ENCODE assay signal across 10 mouse cellular contexts in the genomic region with DNA sequence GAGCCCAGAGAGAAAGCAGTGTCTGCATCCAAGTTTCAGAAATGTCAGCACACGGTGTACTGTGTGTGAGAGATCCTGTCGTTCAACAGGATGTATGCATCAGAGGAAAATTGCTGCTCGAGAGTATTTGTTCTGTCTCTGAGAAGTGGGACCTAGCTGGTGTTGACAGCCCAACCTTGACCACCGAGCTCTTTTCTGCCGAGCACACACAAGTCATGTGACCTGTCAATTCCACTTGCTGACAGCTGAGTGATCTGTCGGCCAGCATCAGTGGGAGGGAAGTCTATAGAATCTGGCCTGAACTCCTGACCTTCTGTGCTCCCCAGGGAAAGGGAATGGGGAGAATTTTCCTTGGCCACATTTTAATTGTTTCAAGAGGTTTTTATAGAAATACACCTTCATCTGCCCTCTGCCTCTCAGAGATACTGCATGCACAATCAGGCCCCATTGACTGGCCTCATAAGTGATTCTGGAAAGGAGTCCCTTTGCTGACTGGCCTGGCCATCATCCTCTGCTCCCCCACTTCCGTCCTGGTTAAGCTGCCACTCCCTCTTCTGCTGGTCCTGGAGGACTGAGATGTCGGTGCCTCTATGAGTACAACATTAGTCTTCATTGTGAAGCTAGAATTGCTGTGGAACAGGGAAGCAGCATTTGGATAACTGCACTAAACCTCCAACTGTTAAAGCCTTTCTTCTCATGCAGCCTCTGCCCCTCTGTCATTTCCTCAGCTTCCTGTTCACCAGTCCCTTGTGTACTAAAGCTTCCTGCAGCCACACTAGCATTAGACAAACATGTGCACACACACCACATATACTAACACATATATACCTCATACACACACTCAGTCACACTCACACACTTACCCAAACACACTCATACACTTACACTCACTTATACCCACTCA. TPM values are rescaled to one million over a fixed set of nuclear protein-coding genes. Genes with fewer than 3 reads are reported as not detected.
DNase-seq lines count a peak whose midpoint lies in the region; ATAC-seq lines count a peak whose summit lies in the region.
"Had no signal": no experiment of that assay in that cellular context is flagged by ENCODE, and none has a peak within 500 bp of the region (broad histone marks: within the 10 kb centered on the region; RNA-seq: fewer than 3 reads in every experiment).

No protein-coding gene starts in this region.

- H3K36me3 ChIP-seq in heart, embryonic 10.5 days, result peaks cover 9% of the 10 kb centered on the region; the same call in 1 of the 2 replicates
- peaks cover 51% of the 10 kb centered on the region for H3K36me3 ChIP-seq in neural tube, embryonic 13.5 days
- peaks cover 16% of the 10 kb centered on the region for H3K36me3 ChIP-seq in neural tube, embryonic 15.5 days
- H3K36me3 ChIP-seq in liver, embryonic 12.5 days, result no peaks in the 10 kb centered on the region
- peaks cover 2% of the 10 kb centered on the region; the same call in 1 of the 2 replicates for H3K36me3 ChIP-seq in splenic B cell, adult 2 months (ENCODE audit: control insufficient read depth, insufficient read depth, low read length, poor library complexity, severe bottlenecking)

- intact Hi-C loops in left cerebral cortex, postnatal 25 days (cut with DNase I), result no loop called here

- no peak for ATAC-seq in neural tube, embryonic 13.5 days (ENCODE audit: low read depth)
- no peak for ATAC-seq in neural tube, embryonic 15.5 days (ENCODE audit: low FRiP score)
- ATAC-seq in liver, embryonic 12.5 days, result peak; percentile 54

- 6% methylated on average over 8 of the region's 8 CpGs for WGBS in heart, embryonic 10.5 days
- WGBS in neural tube, embryonic 13.5 days, result 48% methylated on average over 8 of the region's 8 CpGs
- 43% methylated on average over 8 of the region's 8 CpGs for WGBS in neural tube, embryonic 15.5 days
- WGBS in liver, embryonic 12.5 days (ENCODE audit: insufficient replicate concordance), result 31% methylated on average over 8 of the region's 8 CpGs

- H3K27ac ChIP-seq in heart, embryonic 10.5 days, result peak overlapping the region; percentile 79
- peak overlapping the region; percentile 28; the same call in 1 of the 2 replicates for H3K27ac ChIP-seq in neural tube, embryonic 13.5 days (replicated peaks)
- no peak overlapping the region for H3K27ac ChIP-seq in neural tube, embryonic 15.5 days (replicated peaks)
- no peak overlapping the region for H3K27ac ChIP-seq in liver, embryonic 12.5 days

- peaks cover 60% of the 10 kb centered on the region for H3K4me1 ChIP-seq in heart, embryonic 10.5 days
- H3K4me1 ChIP-seq in neural tube, embryonic 13.5 days (replicated peaks), result peaks cover 22% of the 10 kb centered on the region
- H3K4me1 ChIP-seq in neural tube, embryonic 15.5 days, result peaks cover 17% of the 10 kb centered on the region
- H3K4me1 ChIP-seq in liver, embryonic 12.5 days, result no peaks in the 10 kb centered on the region; the same call in 1 of the 2 replicates

- DNase-seq in heart, embryonic 10.5 days (ENCODE audit: low spot score), result peak; percentile 90
- no peak for DNase-seq in heart, adult 8-10 months (ENCODE audit: low spot score)
- peak; percentile 40 for DNase-seq in splenic B cell, adult 2 months (ENCODE audit: low read depth, low spot score)
- no peak for DNase-seq in right cerebral cortex, postnatal 36 days (ENCODE audit: low spot score in 2 of 2)
- no peak for DNase-seq in left cerebral cortex, postnatal 25 days (ENCODE audit: low spot score in 2 of 2)
- DNase-seq: kidney, postnatal 36 days; thymus, adult 2 months had no signal

- no peaks in the 10 kb centered on the region for H3K27me3 ChIP-seq in heart, embryonic 10.5 days (ENCODE audit: insufficient read depth, poor library complexity, severe bottlenecking)
- H3K27me3 ChIP-seq in neural tube, embryonic 13.5 days, result no peaks in the 10 kb centered on the region
- H3K27me3 ChIP-seq in neural tube, embryonic 15.5 days (replicated peaks), result no peaks in the 10 kb centered on the region
- no peaks in the 10 kb centered on the region for H3K27me3 ChIP-seq in liver, embryonic 12.5 days (replicated peaks)
- no peaks in the 10 kb centered on the region for H3K27me3 ChIP-seq in splenic B cell, adult 2 months (ENCODE audit: control insufficient read depth, insufficient read depth, low read length, poor library complexity, severe bottlenecking)

- H3K9ac ChIP-seq in neural tube, embryonic 13.5 days, result 0 out of 2 replicates have a peak overlapping the region, but pooled peaks have one; percentile 12
- no peak overlapping the region for H3K9ac ChIP-seq in neural tube, embryonic 15.5 days (replicated peaks)
- no peak overlapping the region for H3K9ac ChIP-seq in liver, embryonic 12.5 days

- peak overlapping the region; percentile 12; the same call in 1 of the 2 replicates for H3K4me3 ChIP-seq in heart, embryonic 10.5 days
- H3K4me3 ChIP-seq in neural tube, embryonic 13.5 days, result no peak overlapping the region
- no peak overlapping the region for H3K4me3 ChIP-seq in neural tube, embryonic 15.5 days (replicated peaks)
- no peak overlapping the region for H3K4me3 ChIP-seq in liver, embryonic 12.5 days

- H3K9me3 ChIP-seq in heart, embryonic 10.5 days, result no peaks in the 10 kb centered on the region
- H3K9me3 ChIP-seq in neural tube, embryonic 13.5 days, result no peaks in the 10 kb centered on the region
- no peaks in the 10 kb centered on the region for H3K9me3 ChIP-seq in neural tube, embryonic 15.5 days (replicated peaks)
- H3K9me3 ChIP-seq in liver, embryonic 12.5 days (replicated peaks), result no peaks in the 10 kb centered on the region

- no peak overlapping the region for H3K4me2 ChIP-seq in neural tube, embryonic 13.5 days
- H3K4me2 ChIP-seq in neural tube, embryonic 15.5 days, result no peak overlapping the region
- H3K4me2 ChIP-seq in liver, embryonic 12.5 days, result no peak overlapping the region

RNA-seq across cellular contexts. Expression of a gene that starts 59.3 kb away (rescaled TPM):
- 18.5 and 30.7 TPM in 2 replicates for polyA plus RNA-seq in heart, embryonic 10.5 days (2016; fragmentation: Nextera tagmentation; extraction: Ambion mirVana)
- total RNA-seq in heart, adult 8-10 months (2022), result under 1 TPM in 3 of 4 experiments, not detected in 1; 0.25 to 0.43 (median 0.35) TPM
- 3.3 and 5.4 TPM in 2 replicates for polyA plus RNA-seq in neural tube, embryonic 13.5 days (2015; fragmentation: Nextera tagmentation; extraction: Ambion mirVana)
- polyA plus RNA-seq in neural tube, embryonic 15.5 days (2015; fragmentation: Nextera tagmentation; extraction: Ambion mirVana), result 4.3 and 12.7 TPM in 2 replicates
- polyA plus RNA-seq in liver, embryonic 12.5 days (2016; fragmentation: Nextera tagmentation; extraction: Ambion mirVana), result 34.8 and 35.2 TPM in 2 replicates
- total RNA-seq in left cerebral cortex, postnatal 25 days (2021), result under 1 TPM; 0.53 to 0.94 TPM

Comparison
In these comparisons a context has a peak if more than half of its experiments do, and no peak if none do; other contexts are left out.
1. DNase-seq: peak in heart, embryonic 10.5 days (single experiment) and splenic B cell, adult 2 months (single experiment); none in heart, adult 8-10 months (single experiment), right cerebral cortex, postnatal 36 days (0 of 2) and left cerebral cortex, postnatal 25 days (0 of 2).
2. H3K27ac ChIP-seq: peak in heart, embryonic 10.5 days (single experiment) and neural tube, embryonic 13.5 days (single experiment); none in neural tube, embryonic 15.5 days (single experiment) and liver, embryonic 12.5 days (single experiment).